Mouse (Mus musculus) embryonic stem cell, embryonic (primary cell): ENCODE results near the gene Phlpp1.

ENCODE experiments used
- CTCF ChIA-PET, 4 experiments: fragments of 300-600 bp in 2 of 4; fragments of 350-600 bp in 2 of 4; sonication (Branson Sonifier 250); formaldehyde crosslinking; loops; one replicate each; lab custom pipeline; 2022; ENCODE audit warnings: inconsistent platforms in 2 of 4; lab: Charles Lee
- POLR2A ChIA-PET, 4 experiments: fragments of 300-600 bp in 2 of 4; fragments of 350-600 bp in 2 of 4; sonication (Branson Sonifier 250); formaldehyde crosslinking; loops; one replicate each; lab custom pipeline; 2022; ENCODE audit warnings: antibody characterized with exemption in 4 of 4, inconsistent platforms in 1 of 4; lab: Charles Lee

Phlpp1 gene

GRCm38 (mm10) chr1:106428580-106428979 lies 257.0 kb downstream of the Phlpp1 start:
- POLR2A ChIA-PET: interaction anchor here in 1 of 4 experiments (1.3 kb wide), 1 partner anchor 18 kb away, joined by 4 read pairs; no protein-coding TSS in a partner anchor
- CTCF ChIA-PET: no interaction called here

GRCm38 (mm10) chr1:106433580-106433979 lies 262.0 kb downstream of the Phlpp1 start:
- ChIA-PET CTCF (no interaction called here), POLR2A (no interaction called here)
